Mouse (Mus musculus) kidney, postnatal 0 days (tissue): ENCODE measurements around the gene Psd. TPM values are rescaled to one million over a fixed set of nuclear protein-coding genes. Genes with fewer than 3 reads are reported as not detected.
A peak's percentile ranks its signal among the peaks of the same experiment; 100 is the strongest.

ENCODE experiments used
- ATAC-seq: fragments of 200-750 bp; cut with Nextera tagmentation; replicated peaks from 2 replicates; pipeline ENCODE4 v1.8.0; 2017; ENCODE audit warnings: low read depth, moderate number of reproducible peaks, moderate TSS enrichment, moderate library complexity; ENCODE audit not compliant: low FRiP score
- DNase-seq: peaks from one replicate; pipeline ENCODE4 v3.0.0-alpha.2; 2016; ENCODE audit warnings: low spot score
- H3K27ac ChIP-seq: fragments of 300-500 bp; sonication (generic); 2 replicates; pipeline ENCODE4 v1.5.1; 2014; ENCODE audit warnings: mild to moderate bottlenecking
- H3K27me3 ChIP-seq: fragments of 300-500 bp; sonication (generic); 2 replicates; pipeline ENCODE4 v1.6.1; 2014; ENCODE audit warnings: low read length, mixed read lengths; ENCODE audit not compliant: insufficient read depth
- H3K36me3 ChIP-seq: fragments of 300-500 bp; sonication (generic); 2 replicates; pipeline ENCODE4 v1.6.1; 2014; ENCODE audit warnings: low read length, mixed read lengths; ENCODE audit not compliant: insufficient read depth
- H3K4me1 ChIP-seq: fragments of 300-500 bp; sonication (generic); replicated peaks from 2 replicates; pipeline ENCODE4 v1.6.1; 2014; ENCODE audit warnings: antibody characterized with exemption, low read length, mixed read lengths; ENCODE audit not compliant: insufficient read depth
- H3K4me2 ChIP-seq: fragments of 300-500 bp; sonication (generic); 2 replicates; pipeline ENCODE4 v1.6.1; 2014; ENCODE audit warnings: mild to moderate bottlenecking, low read length, moderate library complexity, mixed read lengths
- H3K4me3 ChIP-seq: fragments of 300-500 bp; sonication (generic); replicated peaks from 2 replicates; pipeline ENCODE4 v1.5.1; 2014; ENCODE audit warnings: low read depth, low read length
- H3K9ac ChIP-seq: fragments of 300-500 bp; sonication (generic); 2 replicates; pipeline ENCODE4 v1.6.1; 2014; ENCODE audit warnings: low read depth, low read length
- H3K9me3 ChIP-seq: fragments of 300-500 bp; sonication (generic); replicated peaks from 2 replicates; pipeline ENCODE4 v1.6.1; 2016; ENCODE audit warnings: low read length, inconsistent platforms, mixed read lengths
- CTCF ChIP-seq: IDR thresholded peaks from 2 replicates; pipeline ENCODE4 v1.5.1; 2016; ENCODE audit warnings: antibody characterized with exemption, low read depth, mild to moderate bottlenecking, moderate library complexity
- WGBS: fragments of 180-500 bp; shearing (Covaris S2); extraction: QIAGEN DNeasy Blood & Tissue Kit; methylation state at CpG from one replicate; pipeline ENCODE4 v1.1.7; 2014; 5-methylcytosine and 5-hydroxymethylcytosine counted together
- polyA plus RNA-seq: library from polyadenylated mRNA; unstranded; fragments of >200 nt; fragmentation: Nextera tagmentation; extraction: Ambion mirVana; gene quantifications from 2 replicates; pipeline ENCODE4 v1.2.1, GENCODE M21; 2015

Gene Psd
- polyA plus RNA-seq, 1 experiment from 2014 or later: 2.9 TPM

- peaks cover 5% of the 10 kb centered on the region; the same call in 1 of the 2 replicates for H3K4me1 ChIP-seq
- ATAC-seq: peak; percentile 25
- peaks cover 3% of the 10 kb centered on the region; the same call in 1 of the 2 replicates for H3K36me3 ChIP-seq
- no peaks in the 10 kb centered on the region for H3K9me3 ChIP-seq
- H3K4me2 ChIP-seq: peak overlapping the region; percentile 98
- DNase-seq: no peak
- peak overlapping the region; percentile 71 for H3K9ac ChIP-seq
- TF ChIP-seq CTCF: no peak
- under 1% methylated on average over 34 of the region's 34 CpGs for WGBS
- H3K27me3 ChIP-seq: no peaks in the 10 kb centered on the region
- peak overlapping the region; percentile 75 for H3K4me3 ChIP-seq
- H3K27ac ChIP-seq: peak overlapping the region; percentile 91
Observed at GRCm38 (mm10) chr19:46304908-46305333, 22.0 kb downstream of the Psd start.

GRCm38 (mm10) chr19:46304216-46304841 is 22.6 kb downstream of the Psd start, which contains the start of gene Nfkb2:
TSS of gene Nfkb2 (plus strand) at chr19:46304320.
- Histone ChIP-seq H3K27ac (peak within 1 kb of the TSS; percentile 91), H3K9me3 (no peaks in the 10 kb centered on the region), H3K27me3 (no peaks in the 10 kb centered on the region), H3K36me3 (no peaks in the 10 kb centered on the region), H3K9ac (peak within 1 kb of the TSS; percentile 71), H3K4me1 (peaks cover 5% of the 10 kb centered on the region; the same call in 1 of the 2 replicates), H3K4me3 (peak within 1 kb of the TSS; percentile 75), H3K4me2 (peak within 1 kb of the TSS; percentile 98)
- peak; percentile 97 for DNase-seq
- WGBS: under 1% methylated on average over 39 of the region's 39 CpGs
- peak; percentile 93 for ATAC-seq
- peak; percentile 91 for TF ChIP-seq CTCF

GRCm38 (mm10) chr19:46303251-46304215 is 23.4 kb downstream of the Psd start:
- no peak for TF ChIP-seq CTCF
- Histone ChIP-seq H3K9me3 (no peaks in the 10 kb centered on the region), H3K9ac (peak overlapping the region; percentile 47; the same call in 1 of the 2 replicates), H3K27ac (peak overlapping the region; percentile 91), H3K4me2 (peak overlapping the region; percentile 98), H3K36me3 (no peaks in the 10 kb centered on the region), H3K4me1 (peaks cover 5% of the 10 kb centered on the region; the same call in 1 of the 2 replicates), H3K27me3 (no peaks in the 10 kb centered on the region), H3K4me3 (peak overlapping the region; percentile 75)
- 54% methylated on average over 18 of the region's 18 CpGs for WGBS
- DNase-seq (no peak), ATAC-seq (no peak)

- H3K27ac ChIP-seq: no peak overlapping the region
- DNase-seq (no peak), ATAC-seq (no peak)
- WGBS: 88% methylated on average over 4 of the region's 4 CpGs
- H3K4me2 ChIP-seq: no peak overlapping the region
- H3K4me3 ChIP-seq: no peak overlapping the region
- H3K9ac ChIP-seq: no peak overlapping the region
- TF ChIP-seq CTCF: no peak
- H3K9me3 ChIP-seq: no peaks in the 10 kb centered on the region
- H3K27me3 ChIP-seq: no peaks in the 10 kb centered on the region
- H3K4me1 ChIP-seq: peaks cover 5% of the 10 kb centered on the region; the same call in 1 of the 2 replicates
- no peaks in the 10 kb centered on the region for H3K36me3 ChIP-seq
Observed at GRCm38 (mm10) chr19:46302551-46302950, 24.4 kb downstream of the Psd start.

GRCm38 (mm10) chr19:46300294-46301045 is 26.5 kb downstream of the Psd start:
- Histone ChIP-seq H3K4me1 (no peaks in the 10 kb centered on the region; the same call in 1 of the 2 replicates), H3K4me2 (no peak overlapping the region), H3K27ac (no peak overlapping the region), H3K36me3 (no peaks in the 10 kb centered on the region), H3K9ac (no peak overlapping the region), H3K4me3 (no peak overlapping the region), H3K9me3 (no peaks in the 10 kb centered on the region), H3K27me3 (no peaks in the 10 kb centered on the region)
- DNase-seq (no peak), ATAC-seq (no peak)
- TF ChIP-seq CTCF: no peak
- 36% methylated on average over 8 of the region's 8 CpGs for WGBS

- ATAC-seq: no peak
- no peak for DNase-seq
- H3K4me2 ChIP-seq: no peak overlapping the region
- WGBS: 63% methylated on average over 4 of the region's 4 CpGs
- H3K27me3 ChIP-seq: no peaks in the 10 kb centered on the region
- H3K4me1 ChIP-seq: no peaks in the 10 kb centered on the region
- H3K4me3 ChIP-seq: no peak overlapping the region
- no peak for TF ChIP-seq CTCF
- H3K9me3 ChIP-seq: no peaks in the 10 kb centered on the region
- H3K9ac ChIP-seq: no peak overlapping the region
- H3K36me3 ChIP-seq: no peaks in the 10 kb centered on the region
- no peak overlapping the region for H3K27ac ChIP-seq
Observed at GRCm38 (mm10) chr19:46296938-46297337, 30.0 kb downstream of the Psd start.
